Mouse (Mus musculus): ENCODE measurements around the gene Spr.

GRCm38 (mm10) chr6:85165440-85165921 lies 27.9 kb upstream of the Spr start:
- TF ChIP-seq GATA1 (IDR thresholded peaks at IDR 0.05; ENCODE audit: borderline replicate concordance, low read length) = no peak
- no peak for TF ChIP-seq FLI1 (IDR thresholded peaks at IDR 0.05; ENCODE audit: low read length)
